Mouse (Mus musculus) kidney, postnatal 0 days (tissue): ENCODE results near the gene Thap3. TPM values are rescaled to one million over a fixed set of nuclear protein-coding genes. Genes with fewer than 3 reads are reported as not detected.

ENCODE experiments used
- ATAC-seq: fragments of 200-750 bp; cut with Nextera tagmentation; replicated peaks from 2 replicates; pipeline ENCODE4 v1.8.0; 2017; ENCODE audit warnings: low read depth, moderate number of reproducible peaks, moderate TSS enrichment, moderate library complexity; ENCODE audit not compliant: low FRiP score
- DNase-seq: peaks from one replicate; pipeline ENCODE4 v3.0.0-alpha.2; 2016; ENCODE audit warnings: low spot score
- H3K27ac ChIP-seq: fragments of 300-500 bp; sonication (generic); 2 replicates; pipeline ENCODE4 v1.5.1; 2014; ENCODE audit warnings: mild to moderate bottlenecking
- H3K27me3 ChIP-seq: fragments of 300-500 bp; sonication (generic); 2 replicates; pipeline ENCODE4 v1.6.1; 2014; ENCODE audit warnings: low read length, mixed read lengths; ENCODE audit not compliant: insufficient read depth
- H3K36me3 ChIP-seq: fragments of 300-500 bp; sonication (generic); 2 replicates; pipeline ENCODE4 v1.6.1; 2014; ENCODE audit warnings: low read length, mixed read lengths; ENCODE audit not compliant: insufficient read depth
- H3K4me1 ChIP-seq: fragments of 300-500 bp; sonication (generic); replicated peaks from 2 replicates; pipeline ENCODE4 v1.6.1; 2014; ENCODE audit warnings: antibody characterized with exemption, low read length, mixed read lengths; ENCODE audit not compliant: insufficient read depth
- H3K4me2 ChIP-seq: fragments of 300-500 bp; sonication (generic); 2 replicates; pipeline ENCODE4 v1.6.1; 2014; ENCODE audit warnings: mild to moderate bottlenecking, low read length, moderate library complexity, mixed read lengths
- H3K4me3 ChIP-seq: fragments of 300-500 bp; sonication (generic); replicated peaks from 2 replicates; pipeline ENCODE4 v1.5.1; 2014; ENCODE audit warnings: low read depth, low read length
- H3K9ac ChIP-seq: fragments of 300-500 bp; sonication (generic); 2 replicates; pipeline ENCODE4 v1.6.1; 2014; ENCODE audit warnings: low read depth, low read length
- H3K9me3 ChIP-seq: fragments of 300-500 bp; sonication (generic); replicated peaks from 2 replicates; pipeline ENCODE4 v1.6.1; 2016; ENCODE audit warnings: low read length, inconsistent platforms, mixed read lengths
- CTCF ChIP-seq: IDR thresholded peaks from 2 replicates; pipeline ENCODE4 v1.5.1; 2016; ENCODE audit warnings: antibody characterized with exemption, low read depth, mild to moderate bottlenecking, moderate library complexity
- WGBS: fragments of 180-500 bp; shearing (Covaris S2); extraction: QIAGEN DNeasy Blood & Tissue Kit; methylation state at CpG from one replicate; pipeline ENCODE4 v1.1.7; 2014; 5-methylcytosine and 5-hydroxymethylcytosine counted together
- polyA plus RNA-seq: library from polyadenylated mRNA; unstranded; fragments of >200 nt; fragmentation: Nextera tagmentation; extraction: Ambion mirVana; gene quantifications from 2 replicates; pipeline ENCODE4 v1.2.1, GENCODE M21; 2015

Gene Thap3
- polyA plus RNA-seq, 1 experiment from 2014 or later: 35.1 TPM

DNA sequence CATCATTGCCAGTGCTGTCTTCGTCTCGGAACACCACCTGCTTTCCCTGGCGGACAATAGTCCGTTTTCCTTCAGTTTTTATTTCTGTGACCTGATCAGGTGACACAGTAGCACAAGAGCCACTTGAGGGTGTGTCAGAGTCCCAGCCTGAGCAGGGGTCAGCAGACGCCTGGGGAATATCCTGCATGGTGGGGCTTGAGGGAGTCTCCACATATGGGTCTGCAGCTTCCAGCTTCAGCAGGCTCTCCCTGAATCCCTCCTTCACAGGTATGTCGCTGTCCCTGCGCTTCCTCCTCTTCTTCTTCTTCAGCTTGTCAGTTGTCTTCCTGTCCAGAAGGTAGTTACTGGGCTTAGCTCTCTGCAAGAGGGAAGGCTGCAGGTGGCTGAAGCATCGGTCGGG is 3.3 kb upstream of the Thap3 start:
- no peak overlapping the region for H3K4me3 ChIP-seq
- no peaks in the 10 kb centered on the region for H3K9me3 ChIP-seq
- no peaks in the 10 kb centered on the region for H3K27me3 ChIP-seq
- no peak overlapping the region for H3K27ac ChIP-seq
- WGBS: 90% methylated on average over 9 of the region's 9 CpGs
- no peak overlapping the region for H3K9ac ChIP-seq
- DNase-seq (no peak), ATAC-seq (no peak)
- TF ChIP-seq CTCF: no peak
- peaks cover 22% of the 10 kb centered on the region for H3K36me3 ChIP-seq
- peaks cover 17% of the 10 kb centered on the region; the same call in 1 of the 2 replicates for H3K4me1 ChIP-seq
- H3K4me2 ChIP-seq: no peak overlapping the region

DNA sequence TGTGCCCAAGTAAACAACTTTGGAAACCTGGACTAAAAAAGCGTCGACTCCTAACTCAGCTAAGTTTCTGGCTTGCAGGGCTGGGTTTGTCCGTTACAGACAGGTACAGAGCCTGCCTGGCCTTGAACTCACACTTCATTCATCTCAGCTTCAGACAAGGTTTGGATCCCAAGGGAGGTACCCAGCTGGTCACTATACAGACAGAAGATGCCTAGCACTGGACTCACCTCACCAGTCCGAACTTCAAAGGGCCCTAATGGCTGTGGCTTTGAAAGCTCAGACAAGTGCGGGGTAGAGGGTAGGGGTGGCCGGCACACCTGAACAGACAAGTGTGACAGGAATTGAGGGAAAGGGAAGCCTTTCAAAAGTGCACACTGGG is 302 bp upstream of the Thap3 start:
- ATAC-seq: no peak

DNA sequence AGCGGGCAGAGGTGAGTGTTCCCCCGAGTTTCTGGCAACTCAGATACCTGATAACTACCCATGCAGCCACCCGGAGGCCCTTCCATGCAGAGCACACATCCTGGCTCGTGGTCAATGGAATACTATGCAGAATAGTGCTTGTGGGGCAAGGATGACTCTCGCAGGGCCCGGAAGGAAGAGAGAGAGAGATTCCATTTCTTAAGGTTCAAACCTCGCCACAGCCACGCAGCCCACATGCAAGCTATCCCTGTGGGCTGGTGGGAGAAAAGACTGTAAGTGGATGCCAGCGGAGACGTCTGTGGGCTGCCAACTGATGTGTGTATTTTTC is 819 bp downstream of the Thap3 start:
- peaks cover 22% of the 10 kb centered on the region for H3K36me3 ChIP-seq
- peak overlapping the region; percentile 63; the same call in 1 of the 2 replicates for H3K27ac ChIP-seq
- H3K9me3 ChIP-seq: no peaks in the 10 kb centered on the region
- WGBS: 22% methylated on average over 10 of the region's 10 CpGs
- peak overlapping the region; percentile 71 for H3K4me3 ChIP-seq
- peaks cover 12% of the 10 kb centered on the region; the same call in 1 of the 2 replicates for H3K4me1 ChIP-seq
- H3K4me2 ChIP-seq: peak overlapping the region; percentile 81
- no peak for TF ChIP-seq CTCF
- peak overlapping the region; percentile 93 for H3K9ac ChIP-seq
- DNase-seq (no peak), ATAC-seq (no peak)
- no peaks in the 10 kb centered on the region for H3K27me3 ChIP-seq

More for the DNA sequence above, 302 bp upstream of the Thap3 start:
- DNase-seq: no peak
- H3K4me1 ChIP-seq: peaks cover 17% of the 10 kb centered on the region; the same call in 1 of the 2 replicates
- H3K9me3 ChIP-seq: no peaks in the 10 kb centered on the region
- peak overlapping the region; percentile 71 for H3K4me3 ChIP-seq
- peaks cover 22% of the 10 kb centered on the region for H3K36me3 ChIP-seq
- peak overlapping the region; percentile 93; the same call in 1 of the 2 replicates for H3K9ac ChIP-seq
- no peak for TF ChIP-seq CTCF
- peak overlapping the region; percentile 63 for H3K27ac ChIP-seq
- no peaks in the 10 kb centered on the region for H3K27me3 ChIP-seq
- H3K4me2 ChIP-seq: peak overlapping the region; percentile 81
- WGBS: 30% methylated on average over 6 of the region's 6 CpGs

DNA sequence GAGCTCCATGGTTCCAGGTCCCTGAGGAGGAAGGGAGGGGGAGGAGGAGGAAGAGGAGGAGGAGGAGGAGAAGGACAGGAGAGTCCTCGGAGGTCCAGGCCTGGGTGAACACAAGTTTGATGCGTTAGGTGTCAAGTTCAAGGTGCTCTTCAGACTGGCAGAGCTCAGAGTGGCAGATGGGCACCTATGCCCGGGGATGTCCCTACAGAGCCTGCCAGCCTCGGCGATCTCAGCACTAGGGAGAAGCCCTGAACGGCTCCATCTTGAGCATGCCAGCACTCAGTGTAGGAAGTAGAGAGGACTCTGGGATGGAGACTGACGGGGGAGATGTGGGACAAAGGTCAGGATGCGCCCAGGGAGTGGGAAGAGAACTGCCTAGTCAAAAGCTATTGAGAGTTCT is 2.1 kb downstream of the Thap3 start:
- DNase-seq (no peak), ATAC-seq (no peak)
- Histone ChIP-seq H3K27ac (peak overlapping the region; percentile 13; the same call in 1 of the 2 replicates), H3K4me1 (peaks cover 12% of the 10 kb centered on the region; the same call in 1 of the 2 replicates), H3K4me3 (no peak overlapping the region), H3K4me2 (no peak overlapping the region; the same call in 1 of the 2 replicates), H3K9me3 (no peaks in the 10 kb centered on the region), H3K9ac (no peak overlapping the region), H3K27me3 (no peaks in the 10 kb centered on the region), H3K36me3 (peaks cover 12% of the 10 kb centered on the region)
- TF ChIP-seq CTCF: no peak
- WGBS: 55% methylated on average over 8 of the region's 8 CpGs

DNA sequence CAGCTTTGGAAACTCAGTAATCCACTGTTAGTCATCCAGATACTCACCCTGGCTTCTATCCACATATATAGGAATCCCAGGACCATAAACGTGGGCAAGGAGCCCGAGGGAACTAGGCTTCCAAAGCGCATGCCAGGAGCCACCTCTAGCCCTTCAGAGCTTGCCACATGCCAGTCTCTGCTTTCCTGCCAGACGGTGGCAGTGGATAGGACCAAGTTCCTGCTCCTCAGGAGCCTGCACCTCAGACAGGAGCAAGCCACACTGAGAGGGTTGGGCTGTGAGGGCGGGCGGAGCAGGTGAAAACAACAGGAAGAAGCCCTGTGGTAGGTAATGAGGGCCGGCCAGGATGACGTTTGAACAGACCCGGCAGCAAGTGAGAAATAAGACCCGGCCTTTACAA is 2.9 kb downstream of the Thap3 start:
- DNase-seq (no peak), ATAC-seq (no peak)
- Histone ChIP-seq H3K36me3 (peaks cover 7% of the 10 kb centered on the region; the same call in 1 of the 2 replicates), H3K27me3 (no peaks in the 10 kb centered on the region), H3K9me3 (no peaks in the 10 kb centered on the region), H3K4me2 (no peak overlapping the region; the same call in 1 of the 2 replicates), H3K27ac (no peak overlapping the region), H3K9ac (no peak overlapping the region), H3K4me3 (no peak overlapping the region), H3K4me1 (peaks cover 12% of the 10 kb centered on the region; the same call in 1 of the 2 replicates)
- peak; percentile 24; the same call in 1 of the 2 replicates for TF ChIP-seq CTCF
- 29% methylated on average over 10 of the region's 10 CpGs for WGBS

DNA sequence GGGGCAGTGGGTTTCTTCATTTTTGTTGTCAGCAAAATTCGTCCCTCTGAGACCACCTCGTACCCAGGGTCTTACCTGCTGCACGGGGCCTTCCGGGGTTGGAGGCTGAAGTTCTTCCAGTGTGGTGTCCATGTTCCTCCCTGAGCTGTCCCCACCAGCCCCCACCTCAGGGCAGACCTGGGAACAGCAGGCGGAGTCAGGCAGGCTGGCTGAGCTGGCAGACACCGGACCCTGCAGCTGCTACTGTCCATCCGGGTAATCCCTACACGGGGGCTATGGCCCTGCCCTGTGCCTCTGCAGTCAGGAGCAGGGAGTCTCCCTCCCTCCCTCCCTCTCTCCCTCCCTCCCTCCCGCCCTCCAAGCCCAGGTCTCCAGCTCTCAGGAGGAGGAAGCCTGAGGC is 5.2 kb downstream of the Thap3 start:
- Histone ChIP-seq H3K4me1 (peaks cover 12% of the 10 kb centered on the region; the same call in 1 of the 2 replicates), H3K4me2 (0 out of 2 replicates have a peak overlapping the region, but pooled peaks have one; percentile 23), H3K36me3 (0 out of 2 replicates have a peak, but pooled peaks cover 13% of the 10 kb centered on the region), H3K4me3 (no peak overlapping the region), H3K9me3 (no peaks in the 10 kb centered on the region), H3K9ac (no peak overlapping the region), H3K27ac (0 out of 2 replicates have a peak overlapping the region, but pooled peaks have one; percentile 15), H3K27me3 (no peaks in the 10 kb centered on the region)
- ATAC-seq (peak; percentile 63), DNase-seq (no peak)
- 24% methylated on average over 9 of the region's 9 CpGs for WGBS
- no peak for TF ChIP-seq CTCF
